ENCODE assay signal across 8 mouse cellular contexts in genomic region chr1:166379013-166379629, GRCm38 (mm10). TPM values are rescaled to one million over a fixed set of nuclear protein-coding genes. Genes with fewer than 3 reads are reported as not detected.
DNase-seq lines count a peak whose midpoint lies in the region; ATAC-seq lines count a peak whose summit lies in the region.

Tada1 (plus strand) TSS chr1:166379097.

- ATAC-seq in common myeloid progenitor, adult 5-6 weeks (replicated peaks; ENCODE audit: low read depth, poor library complexity, severe bottlenecking) = peak; percentile 75
- peak; percentile 80 for ATAC-seq in megakaryocyte progenitor cell, adult 5-6 weeks (replicated peaks; ENCODE audit: poor library complexity)

- peak; percentile 95 for DNase-seq in ZHBTc4 (ENCODE audit: low read depth, low spot score)
- peak; percentile 90 to 92 for DNase-seq in gastrocnemius, adult 8-10 months (ENCODE audit: low spot score in 2 of 2)
- peak; percentile 95 for DNase-seq in induced T-regulatory cell, adult 2 months (ENCODE audit: low read depth)
- DNase-seq in left cerebral cortex, adult 9 months (ENCODE audit: low spot score in 2 of 2) = peak; percentile 86 to 94
- DNase-seq in right cerebral cortex, postnatal 14 days = peak; percentile 90
- DNase-seq in urinary bladder, postnatal 36 days (ENCODE audit: low spot score in 2 of 2) = peak; percentile 89 to 92

RNA-seq across cellular contexts. Expression of gene Tada1, which starts in this region (rescaled TPM):
- total RNA-seq in common myeloid progenitor, adult 5-6 weeks (2017) = 32.1 and 43.2 TPM in 2 replicates
- total RNA-seq in gastrocnemius, adult 8-10 months (2022) = 1 to 10 TPM; 3.7 to 5.9 (median 4.7) TPM
- 49.2 and 56.1 TPM in 2 replicates for total RNA-seq in megakaryocyte progenitor cell, adult 5-6 weeks (2015)
- 36.1 and 44.9 TPM in 2 replicates for total RNA-seq in megakaryocyte progenitor cell, adult 5-6 weeks (2017)

Comparison
In these comparisons a context has a peak if more than half of its experiments do, and no peak if none do; other contexts are left out.
1. Peak in every context shown above with its lines: DNase-seq and ATAC-seq.